Mouse (Mus musculus) hindbrain, postnatal 0 days (tissue): Measurements from ENCODE around the gene Wars2. TPM values are rescaled to one million over a fixed set of nuclear protein-coding genes. Genes with fewer than 3 reads are reported as not detected.

Source experiments
- ATAC-seq: fragments of 200-750 bp; cut with Nextera tagmentation; 2 replicates; pipeline ENCODE4 v1.8.0; 2017; ENCODE audit warnings: mild to moderate bottlenecking, moderate TSS enrichment, moderate library complexity
- DNase-seq: peaks from one replicate; pipeline ENCODE4 v3.0.0-alpha.2; 2015; ENCODE audit warnings: low spot score
- H3K27ac ChIP-seq: fragments of 300-500 bp; sonication (generic); 2 replicates; pipeline ENCODE4 v1.5.1; 2014; ENCODE audit warnings: mild to moderate bottlenecking
- H3K27me3 ChIP-seq: fragments of 300-500 bp; sonication (generic); 2 replicates; pipeline ENCODE4 v1.6.1; 2014; ENCODE audit warnings: low read length, mixed read lengths; ENCODE audit not compliant: insufficient read depth
- H3K36me3 ChIP-seq: fragments of 300-500 bp; sonication (generic); 2 replicates; pipeline ENCODE4 v1.6.1; 2014; ENCODE audit warnings: low read length, mixed read lengths; ENCODE audit not compliant: insufficient read depth
- H3K4me1 ChIP-seq: fragments of 300-500 bp; sonication (generic); 2 replicates; pipeline ENCODE4 v1.6.1; 2014; ENCODE audit warnings: antibody characterized with exemption, low read length, mixed read lengths; ENCODE audit not compliant: insufficient read depth
- H3K4me2 ChIP-seq: fragments of 300-500 bp; sonication (generic); 2 replicates; pipeline ENCODE4 v1.6.1; 2014; ENCODE audit warnings: low read depth, mild to moderate bottlenecking, low read length, moderate library complexity, mixed read lengths
- H3K4me3 ChIP-seq: fragments of 300-500 bp; sonication (generic); 2 replicates; pipeline ENCODE4 v1.5.1; 2014; ENCODE audit warnings: low read length
- H3K9ac ChIP-seq: fragments of 300-500 bp; sonication (generic); replicated peaks from 2 replicates; pipeline ENCODE4 v1.6.1; 2014; ENCODE audit warnings: mild to moderate bottlenecking, low read length, moderate library complexity, mixed read lengths
- H3K9me3 ChIP-seq: fragments of 300-500 bp; sonication (generic); 2 replicates; pipeline ENCODE4 v1.6.1; 2016; ENCODE audit warnings: low read length, mixed read lengths
- CTCF ChIP-seq: IDR thresholded peaks from 2 replicates; pipeline ENCODE4 v1.5.1; 2016; ENCODE audit warnings: antibody characterized with exemption, control low read depth, low read depth
- WGBS: fragments of 180-500 bp; shearing (Covaris S2); extraction: QIAGEN DNeasy Blood & Tissue Kit; methylation state at CpG from one replicate; pipeline ENCODE4 v1.1.7; 2014; 5-methylcytosine and 5-hydroxymethylcytosine counted together
- polyA plus RNA-seq: library from polyadenylated mRNA; unstranded; fragments of >200 nt; fragmentation: Nextera tagmentation; extraction: Ambion mirVana; gene quantifications from 2 replicates; pipeline ENCODE4 v1.2.1, GENCODE M21; 2015
- total RNA-seq: library from RNA; depleted of rRNA; stranded (reverse); fragments of >200 nt; gene quantifications from 2 replicates; pipeline ENCODE4 v1.2.3, GENCODE M21; 2014

Wars2 gene
- total and polyA plus RNA-seq, 2 experiments from 2014 or later = 5.1 to 11.1 TPM

- Histone ChIP-seq H3K27me3 (no peaks in the 10 kb centered on the region), H3K27ac (no peak overlapping the region), H3K4me2 (no peak overlapping the region), H3K36me3 (no peaks in the 10 kb centered on the region), H3K4me1 (no peaks in the 10 kb centered on the region), H3K9me3 (no peaks in the 10 kb centered on the region), H3K9ac (no peak overlapping the region), H3K4me3 (no peak overlapping the region)
- no peak for DNase-seq
- 77% methylated on average over 1 of the region's 1 CpGs for WGBS
- TF ChIP-seq CTCF = no peak
- ATAC-seq = no peak
Observed at GRCm38 (mm10) chr3:99130521-99130920, 10.3 kb upstream of the Wars2 start.

- Histone ChIP-seq H3K4me1 (no peaks in the 10 kb centered on the region), H3K9ac (no peak overlapping the region), H3K27ac (no peak overlapping the region), H3K4me3 (no peak overlapping the region), H3K27me3 (no peaks in the 10 kb centered on the region), H3K4me2 (no peak overlapping the region), H3K36me3 (no peaks in the 10 kb centered on the region), H3K9me3 (no peaks in the 10 kb centered on the region)
- ATAC-seq (no peak), DNase-seq (no peak)
- TF ChIP-seq CTCF = no peak
- 87% methylated on average over 4 of the region's 4 CpGs for WGBS
Observed at GRCm38 (mm10) chr3:99131973-99132372, 8.9 kb upstream of the Wars2 start.

GRCm38 (mm10) chr3:99133913-99134312 is 7.0 kb upstream of the Wars2 start:
- Histone ChIP-seq H3K4me1 (no peaks in the 10 kb centered on the region), H3K4me2 (no peak overlapping the region), H3K9me3 (no peaks in the 10 kb centered on the region), H3K27me3 (no peaks in the 10 kb centered on the region), H3K27ac (no peak overlapping the region), H3K36me3 (no peaks in the 10 kb centered on the region), H3K4me3 (no peak overlapping the region), H3K9ac (no peak overlapping the region)
- 94% methylated on average over 4 of the region's 4 CpGs for WGBS
- TF ChIP-seq CTCF = no peak
- DNase-seq = no peak
- no peak for ATAC-seq

GRCm38 (mm10) chr3:99147886-99148285 is 7.0 kb downstream of the Wars2 start:
- Histone ChIP-seq H3K4me2 (no peak overlapping the region), H3K27me3 (no peaks in the 10 kb centered on the region), H3K36me3 (no peaks in the 10 kb centered on the region), H3K4me3 (no peak overlapping the region), H3K4me1 (no peaks in the 10 kb centered on the region), H3K9ac (no peak overlapping the region), H3K27ac (no peak overlapping the region), H3K9me3 (no peaks in the 10 kb centered on the region)
- DNase-seq (no peak), ATAC-seq (no peak)
- WGBS = 76% methylated on average over 3 of the region's 3 CpGs
- no peak for TF ChIP-seq CTCF

- WGBS = 85% methylated on average over 3 of the region's 3 CpGs
- no peak for DNase-seq
- Histone ChIP-seq H3K9me3 (no peaks in the 10 kb centered on the region), H3K36me3 (no peaks in the 10 kb centered on the region), H3K4me2 (no peak overlapping the region), H3K9ac (no peak overlapping the region), H3K4me3 (no peak overlapping the region), H3K27ac (no peak overlapping the region), H3K4me1 (no peaks in the 10 kb centered on the region), H3K27me3 (no peaks in the 10 kb centered on the region)
- no peak for TF ChIP-seq CTCF
- ATAC-seq = no peak
Observed at GRCm38 (mm10) chr3:99149035-99149434, 8.2 kb downstream of the Wars2 start.

- Histone ChIP-seq H3K36me3 (no peaks in the 10 kb centered on the region), H3K4me3 (no peak overlapping the region), H3K9ac (no peak overlapping the region), H3K27ac (no peak overlapping the region), H3K4me2 (no peak overlapping the region), H3K4me1 (no peaks in the 10 kb centered on the region), H3K27me3 (no peaks in the 10 kb centered on the region), H3K9me3 (no peaks in the 10 kb centered on the region)
- no peak for DNase-seq
- WGBS = 90% methylated on average over 4 of the region's 4 CpGs
- ATAC-seq = no peak
- no peak for TF ChIP-seq CTCF
Observed at GRCm38 (mm10) chr3:99156286-99156685, 15.4 kb downstream of the Wars2 start.

GRCm38 (mm10) chr3:99156987-99157386 is 16.1 kb downstream of the Wars2 start:
- Histone ChIP-seq H3K4me3 (no peak overlapping the region), H3K36me3 (no peaks in the 10 kb centered on the region), H3K4me1 (no peaks in the 10 kb centered on the region), H3K4me2 (no peak overlapping the region), H3K27me3 (no peaks in the 10 kb centered on the region), H3K9ac (no peak overlapping the region), H3K27ac (no peak overlapping the region), H3K9me3 (no peaks in the 10 kb centered on the region)
- ATAC-seq (no peak), DNase-seq (peak; percentile 9)
- WGBS = 29% methylated on average over 1 of the region's 1 CpGs
- TF ChIP-seq CTCF = no peak
